1 mouse cellular context compared by ENCODE assay signal in the genomic region with DNA sequence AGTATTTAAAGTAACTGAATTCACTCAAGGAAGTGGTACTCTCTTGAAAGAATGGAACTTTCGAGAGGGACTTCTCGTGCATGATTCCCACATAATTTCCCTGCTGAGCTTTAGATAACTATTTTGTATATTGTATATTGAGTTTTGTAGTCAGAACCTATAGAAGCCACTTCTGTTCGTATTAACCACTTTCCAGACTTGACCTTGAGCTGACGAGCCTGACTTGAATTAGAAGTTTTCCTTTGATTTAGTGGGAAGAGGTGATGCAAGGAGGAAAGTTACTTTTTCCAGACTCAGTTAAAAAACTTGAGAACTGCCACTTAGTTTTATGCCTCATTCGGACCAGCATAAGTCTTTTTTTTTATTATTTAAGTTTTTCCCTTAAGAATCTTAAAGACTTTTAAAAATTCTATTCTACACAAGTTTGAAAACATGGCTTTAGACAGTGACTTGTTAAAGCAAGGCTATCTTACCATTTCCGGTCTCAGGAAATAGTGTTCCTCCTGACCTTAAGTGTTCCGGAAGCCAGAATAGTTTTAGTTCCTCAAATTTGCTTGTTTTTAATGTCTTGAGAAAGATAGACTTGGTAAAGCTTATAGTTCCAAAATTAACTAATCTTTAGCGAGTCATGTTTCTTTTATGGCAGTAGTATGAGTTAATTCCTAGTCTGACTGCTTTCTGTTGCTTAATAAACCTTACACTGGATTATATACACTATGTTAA.
TF ChIP-seq lines count a peak whose summit lies in the region.

No protein-coding gene starts in this region.

TF ChIP-seq in CH12.LX, 34 proteins besides CTCF, POLR2A, EP300 and RAD21 (continued from another document):
- no peak for TF ChIP-seq PAX5 (IDR thresholded peaks at IDR 0.05; ENCODE audit: low read length)
- TF ChIP-seq ZMIZ1 (IDR thresholded peaks at IDR 0.05; ENCODE audit: low read depth, low read length) = no peak
- TF ChIP-seq POLR2AphosphoS2 (IDR thresholded peaks at IDR 0.05; ENCODE audit: low read depth, low read length) = no peak
- TF ChIP-seq ELF1 (IDR thresholded peaks at IDR 0.05; ENCODE audit: low read depth, low read length) = peak; percentile 70
- no peak for TF ChIP-seq MAFK (IDR thresholded peaks at IDR 0.05; ENCODE audit: insufficient replicate concordance, low read length)
- TF ChIP-seq SMC3 (IDR thresholded peaks at IDR 0.05; ENCODE audit: low read depth, low read length) = no peak
- TF ChIP-seq CHD1 (IDR thresholded peaks at IDR 0.05; ENCODE audit: low read depth, low read length) = no peak
- TF ChIP-seq JUN (IDR thresholded peaks at IDR 0.05; ENCODE audit: insufficient read depth, low read depth, low read length) = peak; percentile 75
- no peak for TF ChIP-seq CHD2 (IDR thresholded peaks at IDR 0.05; ENCODE audit: low read length)
- TF ChIP-seq ZNF384 (IDR thresholded peaks at IDR 0.05; ENCODE audit: low read depth, low read length) = no peak
- TF ChIP-seq RCOR1 (conservative IDR thresholded peaks at IDR 0.05; ENCODE audit: low read depth, low read length) = no peak
- TF ChIP-seq USF1 (IDR thresholded peaks at IDR 0.05; ENCODE audit: low read depth, low read length) = no peak
- peak; percentile 36; the same call in 1 of the 2 replicates for TF ChIP-seq TCF12 (IDR thresholded peaks at IDR 0.05; ENCODE audit: low read depth, low read length)
- no peak for TF ChIP-seq UBTF (IDR thresholded peaks at IDR 0.05; ENCODE audit: low read depth, low read length)
- TF ChIP-seq USF2 (conservative IDR thresholded peaks at IDR 0.05; ENCODE audit: low read depth, low read length) = no peak
- no peak for TF ChIP-seq ZC3H11A (IDR thresholded peaks at IDR 0.05; ENCODE audit: low read depth, low read length)
- TF ChIP-seq NELFE (IDR thresholded peaks at IDR 0.05; ENCODE audit: low read depth, low read length) = no peak
- TF ChIP-seq MYC (IDR thresholded peaks at IDR 0.05; ENCODE audit: low read depth, low read length) = peak; percentile 75; the same call in 1 of the 2 replicates
- no peak for TF ChIP-seq MXI1 (IDR thresholded peaks at IDR 0.05; ENCODE audit: low read depth, low read length)
- no peak for TF ChIP-seq NRF1 (IDR thresholded peaks at IDR 0.05; ENCODE audit: low read depth, low read length)
- peak; percentile 92 for TF ChIP-seq TBP (conservative IDR thresholded peaks at IDR 0.05; ENCODE audit: low read depth, low read length)
- TF ChIP-seq E2F4 (IDR thresholded peaks at IDR 0.05; ENCODE audit: insufficient replicate concordance, low read depth, low read length) = no peak
